In the genomic region with DNA sequence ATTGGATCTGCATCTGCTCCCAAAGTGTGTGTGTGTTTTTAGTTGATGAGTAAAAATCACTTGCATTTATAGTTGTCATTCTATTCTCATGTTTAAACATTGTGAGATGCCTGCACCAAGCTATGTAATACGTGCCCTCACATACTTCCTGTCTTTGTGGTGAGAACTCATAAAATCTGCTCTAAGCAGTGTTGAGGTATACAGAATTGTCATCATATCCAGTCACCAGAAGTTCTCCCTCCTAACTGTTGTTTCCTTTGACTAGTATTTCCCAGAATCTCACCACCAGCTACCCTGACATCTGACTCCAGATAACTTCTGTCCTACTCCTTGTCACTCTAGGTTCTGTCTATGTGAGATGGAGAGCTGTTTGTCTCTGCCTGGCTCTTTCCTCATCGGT, we compare ENCODE assay signal across 18 mouse cellular contexts.
"Had no signal": no experiment of that assay in that cellular context is flagged by ENCODE, and none has a peak within 500 bp of the region (broad histone marks: within the 10 kb centered on the region; RNA-seq: fewer than 3 reads in every experiment).

No protein-coding gene starts in this region.

- H3K4me2 ChIP-seq: lung, embryonic 15.5 days; midbrain, embryonic 11.5 days; midbrain, embryonic 13.5 days; midbrain, embryonic 15.5 days; neural tube, embryonic 12.5 days; stomach, embryonic 15.5 days had no signal

- H3K9ac ChIP-seq: liver, postnatal 0 days; lung, embryonic 15.5 days; midbrain, embryonic 13.5 days; midbrain, embryonic 15.5 days; neural tube, embryonic 12.5 days; stomach, embryonic 15.5 days had no signal

- ATAC-seq: liver, postnatal 0 days; lung, postnatal 0 days; midbrain, embryonic 13.5 days; midbrain, embryonic 15.5 days had no signal

- H3K36me3 ChIP-seq: lung, embryonic 15.5 days; midbrain, embryonic 13.5 days; midbrain, embryonic 15.5 days; stomach, embryonic 15.5 days had no signal

- H3K9me3 ChIP-seq: lung, embryonic 15.5 days; megakaryocyte, embryonic 14.5 days; midbrain, embryonic 13.5 days; midbrain, embryonic 15.5 days; neural tube, embryonic 12.5 days; stomach, embryonic 15.5 days had no signal

- DNase-seq: liver, postnatal 0 days; lung, adult 2 months; lung, postnatal 14 days; lung, postnatal 36 days; right cerebral cortex, postnatal 14 days; thymus, adult 2 months; thymus, postnatal 25 days; thymus, postnatal 4 days had no signal

- H3K27me3 ChIP-seq: lung, embryonic 15.5 days; megakaryocyte, embryonic 14.5 days; midbrain, embryonic 13.5 days; midbrain, embryonic 15.5 days; neural tube, embryonic 12.5 days; stomach, embryonic 15.5 days had no signal

- H3K4me3 ChIP-seq: lung, embryonic 15.5 days; midbrain, embryonic 13.5 days; midbrain, embryonic 15.5 days; neural tube, embryonic 12.5 days; stomach, embryonic 15.5 days had no signal

- H3K27ac ChIP-seq: lung, embryonic 15.5 days; macrophage; midbrain, embryonic 13.5 days; midbrain, embryonic 15.5 days; neural tube, embryonic 12.5 days; stomach, embryonic 15.5 days; stomach, postnatal 0 days had no signal

- H3K4me1 ChIP-seq: stomach, embryonic 15.5 days had no signal
